Mouse (Mus musculus) erythroblast, embryonic 14.5 days (primary cell): ENCODE measurements around the gene Plekha6.

Source experiments
- GATA1 ChIP-seq: IDR thresholded peaks from 2 replicates; pipeline ENCODE4 v1.6.1; 2012; ENCODE audit warnings: low read length, inconsistent platforms, mixed read lengths
- TAL1 ChIP-seq: IDR thresholded peaks from 3 replicates; pipeline ENCODE4 v1.6.1; 2012; ENCODE audit warnings: low read length, inconsistent platforms, mixed read lengths

GRCm38 (mm10) chr1:133309652-133310267 is 145.8 kb downstream of the Plekha6 start, which contains the start of gene Golt1a:
- TF ChIP-seq GATA1, result no peak
- no peak for TF ChIP-seq TAL1
